Mouse (Mus musculus) adrenal gland, postnatal 36 days (tissue): Measurements from ENCODE around the gene H3f3a. TPM values are rescaled to one million over a fixed set of nuclear protein-coding genes. Genes with fewer than 3 reads are reported as not detected.

Source experiments
- DNase-seq, 2 experiments: peaks; one replicate each; pipeline ENCODE4 v3.0.0; 2021; ENCODE audit warnings: mixed read lengths in 1 of 2
- total RNA-seq, 2 experiments: library from RNA; stranded (reverse); gene quantifications; 2 replicates each; pipeline ENCODE4 v1.2.3; 2021

Gene H3f3a
- total RNA-seq, 2 experiments from 2014 or later, result 680 to 813 TPM

DNA sequence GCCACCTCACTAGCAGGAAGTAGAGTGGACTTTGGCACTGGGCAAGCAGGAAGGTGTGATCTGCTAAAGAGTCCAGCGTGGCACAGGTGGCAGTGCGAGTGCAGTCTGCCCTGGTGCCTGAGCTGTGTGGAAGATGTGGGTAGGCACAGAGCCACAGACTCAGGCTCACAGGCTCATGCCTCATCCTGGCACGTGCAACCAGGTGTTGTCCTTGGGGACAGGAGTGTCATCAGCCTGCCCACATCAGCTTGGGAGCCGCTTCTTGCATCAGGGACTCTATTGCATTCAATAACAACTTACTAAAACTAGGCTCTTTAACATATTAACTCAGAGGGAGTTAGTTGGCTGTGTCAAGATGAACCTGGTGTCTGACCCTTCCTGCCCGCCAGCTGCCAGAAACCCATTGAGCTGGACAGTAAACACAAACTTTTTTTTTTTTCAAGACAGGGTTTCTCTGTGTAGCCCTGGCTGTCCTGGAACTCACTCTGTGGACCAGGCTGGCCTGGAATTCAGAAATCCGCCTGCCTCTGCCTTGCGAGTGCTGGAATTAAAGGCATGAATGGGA is 55.7 kb downstream of the H3f3a start:
- DNase-seq, result peak; percentile 52 to 61

DNA sequence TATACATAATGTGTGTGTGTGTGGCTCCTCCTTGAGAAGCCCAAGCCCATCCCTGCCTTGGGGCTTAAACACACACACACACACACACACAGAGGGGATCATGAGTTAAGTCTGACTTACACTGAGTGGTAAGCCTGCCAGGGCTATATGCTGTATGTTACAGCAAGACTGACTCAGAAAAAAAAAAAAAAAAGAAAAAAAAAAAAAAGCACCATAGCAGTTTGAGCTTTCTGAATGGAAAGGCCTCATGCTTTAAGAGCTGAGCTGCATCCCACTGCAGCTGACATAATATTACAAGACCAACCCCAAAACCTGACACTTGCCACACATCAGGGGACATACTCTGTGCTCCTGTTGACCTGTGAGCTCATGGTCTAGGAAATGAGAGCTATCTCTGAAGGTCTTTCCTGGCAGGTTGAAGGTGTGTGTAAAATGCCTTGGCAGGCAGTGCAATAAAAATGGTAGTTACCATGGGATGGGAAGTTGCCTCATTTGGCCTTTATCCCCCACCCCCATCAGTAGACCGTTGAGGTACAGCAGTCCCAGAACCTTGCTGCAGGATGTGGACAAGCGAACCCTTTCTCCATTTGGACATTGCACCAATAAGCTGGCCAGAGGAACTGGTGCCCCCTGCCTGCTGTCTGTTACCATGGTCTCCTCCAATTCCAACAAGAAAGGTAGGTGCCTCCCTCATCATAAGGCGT is 56.3 kb downstream of the H3f3a start:
- DNase-seq, result no peak

- no peak for DNase-seq
Measured at GRCm38 (mm10) chr1:180756711-180757110, 57.0 kb downstream of the H3f3a start.

DNA sequence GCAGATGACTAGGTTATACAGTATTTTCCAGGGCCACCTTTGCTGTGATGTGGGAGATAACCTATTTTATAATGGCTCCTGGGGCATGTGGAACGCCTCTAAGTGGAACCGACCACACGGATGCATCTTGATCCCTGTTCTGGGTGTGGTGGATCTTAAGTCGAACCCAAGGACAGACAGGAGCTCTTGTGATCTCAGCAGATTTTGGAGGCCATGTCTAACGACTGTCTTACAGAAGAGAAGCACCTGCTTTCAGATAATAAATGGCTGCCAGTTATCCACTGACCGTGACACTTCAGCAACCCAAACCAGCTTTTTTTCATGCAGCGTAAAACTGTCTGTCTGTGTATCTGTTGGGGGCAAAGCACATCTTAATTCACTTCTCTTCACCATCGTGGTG is 59.4 kb downstream of the H3f3a start:
- DNase-seq, result no peak

GRCm38 (mm10) chr1:180752115-180752514 is 61.6 kb downstream of the H3f3a start:
- DNase-seq, result no peak

Other genes starting within 250 kb of the H3f3a start
- 10 to 100 TPM; 68.0 to 91.2 TPM for gene Parp1, start 245.0 kb downstream of the H3f3a start, total RNA-seq
- gene Lin9, start 172.8 kb downstream of the H3f3a start, total RNA-seq, result 1 to 10 TPM; 5.0 to 6.9 TPM
- not detected for gene Mixl1, start 116.9 kb downstream of the H3f3a start, total RNA-seq
- gene Acbd3, start 87.9 kb downstream of the H3f3a start, total RNA-seq, result 10 to 100 TPM; 48.6 to 54.3 TPM
- 10 to 100 TPM; 24.6 to 30.5 TPM for gene Sde2, start 37.2 kb upstream of the H3f3a start, total RNA-seq
- 1 to 10 TPM in 1 of 2 experiments, under 1 TPM in 1; 0.43 to 1.2 TPM for gene Lefty2, start 79.2 kb upstream of the H3f3a start, total RNA-seq
- 10 to 100 TPM; 42.9 to 45.6 TPM for gene Pycr2, start 90.3 kb upstream of the H3f3a start, total RNA-seq
- gene Lefty1, start 121.1 kb upstream of the H3f3a start, total RNA-seq, result 1 to 10 TPM; 3.4 to 9.0 TPM
- gene Tmem63a, start 128.4 kb upstream of the H3f3a start, total RNA-seq, result 10 to 100 TPM; 52.6 to 80.8 TPM
- 100 to 1,000 TPM; 139 to 160 TPM for gene Ephx1, start 207.0 kb upstream of the H3f3a start, total RNA-seq
- gene 9130409I23Rik, start 237.3 kb upstream of the H3f3a start, total RNA-seq, result not detected